Comparison of ENCODE assay signal across 9 mouse cellular contexts in the genomic region with DNA sequence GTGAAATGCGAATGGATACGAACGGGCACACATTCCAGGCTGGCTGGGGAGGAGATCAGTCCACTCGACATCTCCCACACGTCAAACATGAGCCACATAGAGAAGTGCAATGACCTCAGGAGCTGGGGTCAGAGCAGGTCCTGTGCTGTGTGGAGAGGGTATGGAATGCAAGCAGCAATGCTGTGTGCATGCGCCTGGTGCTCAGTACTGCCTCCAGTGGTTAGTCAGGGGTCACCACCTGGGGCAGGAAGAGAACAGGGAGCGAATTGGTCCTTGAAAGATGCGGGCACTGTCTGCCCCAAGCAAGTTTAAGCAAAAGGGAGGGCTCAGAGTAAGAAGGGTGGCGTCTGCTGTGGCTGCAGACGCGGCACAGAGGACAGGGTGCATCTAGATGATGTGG. TPM values are rescaled to one million over a fixed set of nuclear protein-coding genes. Genes with fewer than 3 reads are reported as not detected.
A peak's percentile ranks its signal among the peaks of the same experiment; 100 is the strongest.
DNase-seq lines count a peak whose midpoint lies in the region; ATAC-seq and TF ChIP-seq lines count a peak whose summit lies in the region.
"Had no signal": no experiment of that assay in that cellular context is flagged by ENCODE, and none has a peak within 500 bp of the region (broad histone marks: within the 10 kb centered on the region; RNA-seq: fewer than 3 reads in every experiment).

No protein-coding gene starts in this region.

- H3K4me3 ChIP-seq in heart, embryonic 11.5 days (ENCODE audit: low read depth, low read length), result no peak overlapping the region
- no peak overlapping the region for H3K4me3 ChIP-seq in ES-Bruce4 (ENCODE audit: low read depth, low read length)
- no peak overlapping the region for H3K4me3 ChIP-seq in hindbrain, embryonic 16.5 days (ENCODE audit: low read length)
- H3K4me3 ChIP-seq in lung, adult 2 months (replicated peaks; ENCODE audit: extremely low read depth, low read depth, low read length), result no peak overlapping the region
- H3K4me3 ChIP-seq: midbrain, embryonic 12.5 days had no signal

- peaks cover 9% of the 10 kb centered on the region for H3K36me3 ChIP-seq in heart, embryonic 11.5 days (ENCODE audit: control insufficient read depth, insufficient read depth, low read length)
- H3K36me3 ChIP-seq in ES-Bruce4 (ENCODE audit: control insufficient read depth, insufficient read depth, low read length, poor library complexity, severe bottlenecking), result peaks cover 6% of the 10 kb centered on the region
- H3K36me3 ChIP-seq in hindbrain, embryonic 16.5 days (ENCODE audit: control insufficient read depth, insufficient read depth, low read length), result peaks cover 22% of the 10 kb centered on the region

- no peak overlapping the region for H3K27ac ChIP-seq in heart, embryonic 11.5 days (ENCODE audit: low read depth, low read length)
- H3K27ac ChIP-seq in ES-Bruce4 (ENCODE audit: insufficient read depth, low read length), result no peak overlapping the region
- no peak overlapping the region for H3K27ac ChIP-seq in hindbrain, embryonic 16.5 days (ENCODE audit: low read depth, low read length)
- H3K27ac ChIP-seq: midbrain, embryonic 12.5 days had no signal

- 0 out of 2 replicates have a peak, but pooled peaks cover 2% of the 10 kb centered on the region for H3K4me1 ChIP-seq in heart, embryonic 11.5 days (ENCODE audit: control insufficient read depth, insufficient read depth, low read length)
- no peaks in the 10 kb centered on the region for H3K4me1 ChIP-seq in ES-Bruce4 (ENCODE audit: control insufficient read depth, insufficient read depth, low read length)
- H3K4me1 ChIP-seq in hindbrain, embryonic 16.5 days (ENCODE audit: control insufficient read depth, insufficient read depth, low read depth, low read length), result peaks cover 5% of the 10 kb centered on the region; the same call in 1 of the 2 replicates
- H3K4me1 ChIP-seq in lung, adult 2 months (ENCODE audit: control insufficient read depth, insufficient read depth, low read length), result peaks cover 4% of the 10 kb centered on the region; the same call in 1 of the 2 replicates

- peak; percentile 96 for TF ChIP-seq CTCF in ES-Bruce4 (IDR thresholded peaks at IDR 0.05; ENCODE audit: low read depth, low read length)
- TF ChIP-seq CTCF in lung, adult 2 months (IDR thresholded peaks at IDR 0.05; ENCODE audit: insufficient read depth, low read length), result peak; percentile 83

- WGBS in heart, embryonic 11.5 days (ENCODE audit: insufficient replicate concordance), result 49% methylated on average over 11 of the region's 11 CpGs
- WGBS in hindbrain, embryonic 16.5 days, result 49% methylated on average over 11 of the region's 11 CpGs
- 62% methylated on average over 11 of the region's 11 CpGs for WGBS in lung, adult 2 months

- no peak overlapping the region for H3K9ac ChIP-seq in heart, embryonic 11.5 days (ENCODE audit: low read depth, low read length)
- H3K9ac ChIP-seq in ES-Bruce4 (ENCODE audit: low read depth, poor library complexity, severe bottlenecking), result no peak overlapping the region
- H3K9ac ChIP-seq in hindbrain, embryonic 16.5 days (ENCODE audit: low read depth, low read length), result no peak overlapping the region
- H3K9ac ChIP-seq: midbrain, embryonic 12.5 days had no signal

- DNase-seq in heart, postnatal 25 days (ENCODE audit: low spot score), result no peak
- peak; percentile 55 to 70 for DNase-seq in cerebellum, postnatal 25 days
- DNase-seq in lung, adult 2 months, result peak; percentile 21
- peak; percentile 66 for DNase-seq in retina, postnatal 1 day
- DNase-seq in layer of hippocampus, postnatal 14 days (ENCODE audit: low spot score in 2 of 2), result no peak

- no peak overlapping the region for H3K4me2 ChIP-seq in heart, embryonic 11.5 days
- H3K4me2 ChIP-seq in hindbrain, embryonic 16.5 days (ENCODE audit: low read length), result no peak overlapping the region
- H3K4me2 ChIP-seq: midbrain, embryonic 12.5 days had no signal

- TF ChIP-seq POLR2A in ES-Bruce4 (IDR thresholded peaks at IDR 0.05; ENCODE audit: insufficient read depth, low read length), result no peak
- TF ChIP-seq POLR2A in lung, adult 2 months (IDR thresholded peaks at IDR 0.05; ENCODE audit: borderline replicate concordance, extremely low read depth, low read depth, low read length), result no peak

- no peaks in the 10 kb centered on the region for H3K27me3 ChIP-seq in heart, embryonic 11.5 days (ENCODE audit: control insufficient read depth, insufficient read depth, low read length)
- H3K27me3 ChIP-seq in ES-Bruce4 (ENCODE audit: control insufficient read depth, insufficient read depth, low read length, poor library complexity, severe bottlenecking), result no peaks in the 10 kb centered on the region
- no peaks in the 10 kb centered on the region for H3K27me3 ChIP-seq in hindbrain, embryonic 16.5 days (replicated peaks; ENCODE audit: control insufficient read depth, insufficient read depth, low read length)
- H3K27me3 ChIP-seq: midbrain, embryonic 12.5 days had no signal

- H3K9me3 ChIP-seq in heart, embryonic 11.5 days (replicated peaks; ENCODE audit: control insufficient read depth, low read length), result 0 out of 2 replicates have a peak, but pooled peaks cover 2% of the 10 kb centered on the region
- no peaks in the 10 kb centered on the region for H3K9me3 ChIP-seq in ES-Bruce4 (replicated peaks; ENCODE audit: control insufficient read depth, insufficient read depth, low read length, poor library complexity, severe bottlenecking)
- no peaks in the 10 kb centered on the region for H3K9me3 ChIP-seq in hindbrain, embryonic 16.5 days (ENCODE audit: control insufficient read depth, low read length)
- H3K9me3 ChIP-seq: midbrain, embryonic 12.5 days had no signal

- no peak for TF ChIP-seq EP300 in ES-Bruce4 (IDR thresholded peaks at IDR 0.05; ENCODE audit: insufficient read depth, low read depth, low read length)

- intact Hi-C loops in heart, postnatal 25 days (cut with DNase I), result no loop called here

- ATAC-seq in heart, embryonic 11.5 days (replicated peaks; ENCODE audit: insufficient number of reproducible peaks, low FRiP score, low TSS enrichment), result 0 out of 2 replicates have a peak, but pooled peaks have one; percentile 31
- peak; percentile 26; the same call in 1 of the 2 replicates for ATAC-seq in hindbrain, embryonic 16.5 days

RNA-seq across cellular contexts. Expression of gene Yrdc, which starts 7.0 kb away (rescaled TPM):
- polyA plus RNA-seq in heart, embryonic 11.5 days (2014; fragmentation: Nextera tagmentation; extraction: Ambion mirVana), result 25.4 and 28.0 TPM in 2 replicates
- 10 to 100 TPM; 16.1 to 16.6 TPM for total RNA-seq in heart, postnatal 25 days (2021)
- polyA plus RNA-seq in ES-Bruce4 (2011; ENCODE audit: insufficient read depth, insufficient read length, low read depth, missing spikeins), result 41.9 and 48.4 TPM in 2 replicates
- 42.6 and 43.0 TPM in 2 replicates for polyA plus RNA-seq in hindbrain, embryonic 16.5 days (2015; fragmentation: Nextera tagmentation; extraction: Ambion mirVana)
- polyA plus RNA-seq in lung, adult 2 months (2012; rRNA removed), result 28.6 and 38.0 TPM in 2 replicates
- 10 to 100 TPM; 28.0 to 28.4 TPM for total RNA-seq in layer of hippocampus, postnatal 14 days (2021)

RNA-seq across cellular contexts. Expression of gene 1110065P20Rik, which starts 7.5 kb away (rescaled TPM):
- 41.4 and 46.3 TPM in 2 replicates for polyA plus RNA-seq in heart, embryonic 11.5 days (2014; fragmentation: Nextera tagmentation; extraction: Ambion mirVana)
- 10 to 100 TPM; 21.8 to 23.8 TPM for total RNA-seq in heart, postnatal 25 days (2021)
- 15.1 and 16.0 TPM in 2 replicates for polyA plus RNA-seq in ES-Bruce4 (2011; ENCODE audit: insufficient read depth, insufficient read length, low read depth, missing spikeins)
- 92.7 and 102 TPM in 2 replicates for polyA plus RNA-seq in hindbrain, embryonic 16.5 days (2015; fragmentation: Nextera tagmentation; extraction: Ambion mirVana)
- polyA plus RNA-seq in lung, adult 2 months (2012; rRNA removed), result 37.8 and 43.6 TPM in 2 replicates
- total RNA-seq in layer of hippocampus, postnatal 14 days (2021), result 100 to 1,000 TPM; 101 to 106 TPM

RNA-seq across cellular contexts. Expression of gene Maneal, which starts 18.5 kb away (rescaled TPM):
- 0.13 and 0.21 TPM in 2 replicates for polyA plus RNA-seq in heart, embryonic 11.5 days (2014; fragmentation: Nextera tagmentation; extraction: Ambion mirVana)
- under 1 TPM; 0.08 to 0.29 TPM for total RNA-seq in heart, postnatal 25 days (2021)
- 3.8 and 4.8 TPM in 2 replicates for polyA plus RNA-seq in ES-Bruce4 (2011; ENCODE audit: insufficient read depth, insufficient read length, low read depth, missing spikeins)
- 10.5 and 10.6 TPM in 2 replicates for polyA plus RNA-seq in hindbrain, embryonic 16.5 days (2015; fragmentation: Nextera tagmentation; extraction: Ambion mirVana)
- polyA plus RNA-seq in lung, adult 2 months (2012; rRNA removed), result 0.29 and 0.32 TPM in 2 replicates
- 10 to 100 TPM; 44.3 to 46.1 TPM for total RNA-seq in layer of hippocampus, postnatal 14 days (2021)

RNA-seq across cellular contexts. Expression of gene Epha10, which starts 37.2 kb away (rescaled TPM):
- not detected in 2 replicates for polyA plus RNA-seq in heart, embryonic 11.5 days (2014; fragmentation: Nextera tagmentation; extraction: Ambion mirVana)
- total RNA-seq in heart, postnatal 25 days (2021), result not detected
- 0.37 and 0.84 TPM in 2 replicates for polyA plus RNA-seq in ES-Bruce4 (2011; ENCODE audit: insufficient read depth, insufficient read length, low read depth, missing spikeins)
- polyA plus RNA-seq in hindbrain, embryonic 16.5 days (2015; fragmentation: Nextera tagmentation; extraction: Ambion mirVana), result 10.9 and 12.3 TPM in 2 replicates
- not detected in 2 replicates for polyA plus RNA-seq in lung, adult 2 months (2012; rRNA removed)
- 10 to 100 TPM; 16.1 to 23.6 TPM for total RNA-seq in layer of hippocampus, postnatal 14 days (2021)

RNA-seq across cellular contexts. Expression of gene Mtf1, which starts 41.6 kb away (rescaled TPM):
- polyA plus RNA-seq in heart, embryonic 11.5 days (2014; fragmentation: Nextera tagmentation; extraction: Ambion mirVana), result 11.0 and 13.5 TPM in 2 replicates
- total RNA-seq in heart, postnatal 25 days (2021), result 10 to 100 TPM; 13.7 to 16.5 TPM
- polyA plus RNA-seq in ES-Bruce4 (2011; ENCODE audit: insufficient read depth, insufficient read length, low read depth, missing spikeins), result 15.8 and 16.4 TPM in 2 replicates
- 11.5 and 14.0 TPM in 2 replicates for polyA plus RNA-seq in hindbrain, embryonic 16.5 days (2015; fragmentation: Nextera tagmentation; extraction: Ambion mirVana)
- 6.5 and 8.0 TPM in 2 replicates for polyA plus RNA-seq in lung, adult 2 months (2012; rRNA removed)
- total RNA-seq in layer of hippocampus, postnatal 14 days (2021), result 10 to 100 TPM; 24.6 to 27.5 TPM

Comparison
In these comparisons a context has a peak if more than half of its experiments do, and no peak if none do; other contexts are left out.
1. DNase-seq: peak in cerebellum, postnatal 25 days (2 of 2), lung, adult 2 months (single experiment) and retina, postnatal 1 day (single experiment); none in heart, postnatal 25 days (single experiment) and layer of hippocampus, postnatal 14 days (0 of 2).